Mouse (Mus musculus): Measurements from ENCODE around the gene Cdc26.

GRCm38 (mm10) chr4:62409615-62410014, 1.2 kb upstream of the Cdc26 start:
- TF ChIP-seq POLR2A (IDR thresholded peaks at IDR 0.05; ENCODE audit: control insufficient read depth in 1 of 2, insufficient read depth in 1 of 2, low read depth in 1 of 2, low read length in 2 of 2, poor library complexity in 1 of 2) (no peak), GABPA (IDR thresholded peaks at IDR 0.05; ENCODE audit: low read depth, low read length) (no peak), NRF1 (IDR thresholded peaks at IDR 0.05; ENCODE audit: insufficient read depth, low read depth, low read length, poor library complexity, severe bottlenecking) (no peak), CHD2 (IDR thresholded peaks at IDR 0.05; ENCODE audit: low read length) (no peak), UBTF (IDR thresholded peaks at IDR 0.05; ENCODE audit: borderline replicate concordance, insufficient read depth, low read depth, low read length) (no peak), USF2 (IDR thresholded peaks at IDR 0.05; ENCODE audit: borderline replicate concordance in 1 of 2, insufficient read depth in 1 of 2, low read depth in 1 of 2, low read length in 2 of 2) (no peak), CTCF (IDR thresholded peaks at IDR 0.05 in 2 of 3, conservative IDR thresholded peaks at IDR 0.05 in 1 of 3; ENCODE audit: control insufficient read depth in 1 of 3, insufficient read depth in 1 of 3, low read depth in 2 of 3, low read length in 3 of 3, poor library complexity in 1 of 3, severe bottlenecking in 1 of 3) (no peak), EP300 (IDR thresholded peaks at IDR 0.05; ENCODE audit: low read depth in 1 of 2, low read length in 2 of 2) (no peak), BHLHE40 (IDR thresholded peaks at IDR 0.05; ENCODE audit: borderline replicate concordance, low read depth, low read length) (no peak), ZNF384 (IDR thresholded peaks at IDR 0.05; ENCODE audit: low read depth, low read length) (peak; percentile 62), NELFE (IDR thresholded peaks at IDR 0.05; ENCODE audit: low read depth, low read length) (no peak), TBP (IDR thresholded peaks at IDR 0.05; ENCODE audit: low read depth, low read length) (no peak), SMC3 (IDR thresholded peaks at IDR 0.05; ENCODE audit: low read depth, low read length) (no peak), MAX (IDR thresholded peaks at IDR 0.05; ENCODE audit: low read length) (no peak)
